Mouse (Mus musculus) effector memory CD4-positive, alpha-beta T cell, adult 5 months (primary cell): ENCODE data around the gene Avil. TPM values are rescaled to one million over a fixed set of nuclear protein-coding genes. Genes with fewer than 3 reads are reported as not detected.

Source experiments
- polyA plus RNA-seq: library from polyadenylated mRNA; unstranded; fragments of 100-300 nt; shearing (Covaris generic); gene quantifications from one replicate; pipeline ENCODE4 v1.2.1, GENCODE M21; 2017

The Avil gene
- polyA plus RNA-seq: 0.37 TPM

GRCm38 (mm10) chr10:127000529-127000928 is at the start of gene Avil:
Avil (plus strand) TSS chr10:127000709.

GRCm38 (mm10) chr10:126978277-126978994 is 22.1 kb upstream of the Avil start, which contains the start of gene Ctdsp2:
Ctdsp2 (plus strand) TSS chr10:126978717.

GRCm38 (mm10) chr10:127030336-127031296 is 30.1 kb downstream of the Avil start, which contains the start of gene Tsfm:
Tsfm (minus strand) TSS chr10:127030840.

GRCm38 (mm10) chr10:127041274-127041766 is 40.8 kb downstream of the Avil start, which contains the start of the genes Mettl1 and Eef1akmt3:
Mettl1 (plus strand) TSS chr10:127041414.
Eef1akmt3 (minus strand) TSS chr10:127041513.

DNA sequence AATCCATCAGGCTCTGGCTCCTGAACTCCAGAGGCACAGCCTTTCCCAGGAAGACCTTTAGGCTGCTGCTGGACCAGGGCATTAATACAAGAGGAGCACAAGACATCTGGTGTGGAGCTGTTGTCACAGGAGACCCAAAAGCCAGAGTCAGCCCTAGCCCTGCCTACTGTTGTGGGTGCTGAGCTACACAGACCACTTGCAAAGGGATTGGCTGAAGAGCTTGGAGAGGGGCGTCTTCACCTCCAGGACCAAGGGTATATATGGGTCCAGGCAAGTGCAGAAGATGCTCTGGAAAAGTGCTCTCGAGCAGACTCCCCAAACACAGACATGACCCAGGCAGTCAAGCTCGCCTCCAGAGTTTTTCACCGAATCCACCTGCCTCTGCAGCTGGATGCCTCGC is 47.4 kb downstream of the Avil start, which contains the start of gene Cyp27b1:
Cyp27b1 (plus strand) TSS at position 297 of the 400 bp plus-strand sequence.

GRCm38 (mm10) chr10:127059968-127060916 is 59.7 kb downstream of the Avil start, which contains the start of gene March9:
March9 (minus strand) TSS chr10:127060184.

DNA sequence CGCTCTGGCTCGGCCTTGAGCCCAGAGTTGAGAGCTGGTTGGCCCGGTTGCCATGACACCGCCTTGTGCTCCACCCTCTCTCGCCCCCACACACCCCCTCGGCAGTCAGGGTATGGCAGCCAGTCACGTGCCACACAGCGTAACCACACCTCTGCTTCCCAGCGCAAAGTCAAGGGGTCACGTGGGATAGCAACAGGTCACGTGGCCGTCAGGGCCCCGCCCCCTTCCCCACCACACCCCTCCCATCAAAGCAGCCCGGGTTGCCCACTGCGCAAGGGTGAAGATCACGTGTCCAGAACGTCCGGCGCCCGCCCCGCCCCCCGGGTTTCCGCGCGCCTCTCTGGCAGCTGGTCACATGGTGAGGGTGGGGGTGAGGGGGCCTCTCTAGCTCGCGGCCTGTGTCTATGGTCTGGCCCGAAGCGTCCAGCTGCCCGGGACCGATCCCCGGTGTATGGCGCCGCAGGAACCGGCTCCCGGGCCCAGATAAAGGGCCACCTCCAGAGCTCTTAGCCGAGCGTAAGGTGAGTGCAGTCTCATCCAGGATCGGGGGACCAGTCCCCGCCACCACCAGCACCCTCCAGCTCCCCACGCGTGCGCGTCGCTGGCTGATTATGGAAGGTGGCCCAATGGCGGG is 62.8 kb downstream of the Avil start, which contains the start of gene Cdk4:
Cdk4 (plus strand) TSS at position 296 of the 634 bp plus-strand sequence.

Other genes with a start within 250 kb of the Avil start
- gene Atp23, start 99.4 kb upstream of the Avil start, polyA plus RNA-seq: 7.3 TPM
- gene Ctdsp2, start 22.0 kb upstream of the Avil start, polyA plus RNA-seq: 39.4 TPM
- gene Tsfm, start 30.1 kb downstream of the Avil start, polyA plus RNA-seq: 21.6 TPM
- gene Mettl1, start 40.7 kb downstream of the Avil start, polyA plus RNA-seq: 12.8 TPM
- gene Eef1akmt3, start 40.8 kb downstream of the Avil start, polyA plus RNA-seq: 0.41 TPM
- gene Cyp27b1, start 47.5 kb downstream of the Avil start, polyA plus RNA-seq: not detected
- gene March9, start 59.5 kb downstream of the Avil start, polyA plus RNA-seq: 1.2 TPM
- gene Cdk4, start 62.8 kb downstream of the Avil start, polyA plus RNA-seq: 125 TPM
- 110 TPM for gene Tspan31, start 69.6 kb downstream of the Avil start, polyA plus RNA-seq
- 19.0 TPM for gene Agap2, start 74.6 kb downstream of the Avil start, polyA plus RNA-seq
- gene Os9, start 120.4 kb downstream of the Avil start, polyA plus RNA-seq: 154 TPM
- gene B4galnt1, start 164.5 kb downstream of the Avil start, polyA plus RNA-seq: 677 TPM
- 11.0 TPM for gene Slc26a10, start 179.9 kb downstream of the Avil start, polyA plus RNA-seq
- not detected for gene Arhgef25, start 189.4 kb downstream of the Avil start, polyA plus RNA-seq
- gene Dtx3, start 195.0 kb downstream of the Avil start, polyA plus RNA-seq: 109 TPM
- 28.9 TPM for gene Pip4k2c, start 210.9 kb downstream of the Avil start, polyA plus RNA-seq